Mouse (Mus musculus) adrenal gland, adult 2 months (tissue): ENCODE data around the gene Smg1. TPM values are rescaled to one million over a fixed set of nuclear protein-coding genes. Genes with fewer than 3 reads are reported as not detected.

Experiments used
- DNase-seq: peaks from one replicate; pipeline ENCODE4 v3.0.0; 2021
- polyA plus RNA-seq: library from polyadenylated mRNA; depleted of rRNA; stranded (reverse); fragments of >200 nt; gene quantifications from 2 replicates; pipeline ENCODE4 v1.2.3, GENCODE M21; 2012; rRNA removed
- total RNA-seq, 2 experiments: library from RNA; stranded (reverse); gene quantifications; 2 replicates each; pipeline ENCODE4 v1.2.3; 2021

Gene Smg1
- total and polyA plus RNA-seq, 3 experiments, result 29.9 to 44.5 (median 39.7) TPM

DNA sequence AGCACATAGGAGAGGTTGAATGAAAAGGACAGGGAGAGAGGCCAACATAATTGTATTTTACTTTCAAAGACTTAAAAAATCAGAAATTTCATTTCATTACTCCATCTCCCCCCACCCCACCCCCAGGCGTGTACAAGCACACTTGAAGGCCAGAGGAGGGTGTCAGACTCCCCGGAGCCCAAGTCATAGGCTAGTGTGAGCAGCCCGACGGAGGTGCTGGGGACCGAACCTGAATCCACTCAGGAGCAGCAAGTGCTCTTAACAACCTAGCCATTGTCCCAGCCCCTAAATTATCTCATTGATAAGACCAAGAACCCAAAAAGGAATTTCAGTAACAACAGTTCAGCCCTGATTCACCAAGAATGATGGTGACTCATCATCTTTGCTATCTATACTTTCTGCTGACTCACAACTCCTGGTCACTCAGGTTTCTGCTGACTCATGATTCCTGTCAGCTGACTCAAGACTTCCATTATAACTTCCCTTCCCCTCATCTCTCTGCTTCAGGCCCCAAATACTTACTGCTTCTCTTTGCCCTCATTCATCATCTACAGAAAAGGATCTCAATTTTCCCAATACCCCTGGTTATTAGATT is 138.9 kb downstream of the Smg1 start:
- peak; percentile 58 for DNase-seq

DNA sequence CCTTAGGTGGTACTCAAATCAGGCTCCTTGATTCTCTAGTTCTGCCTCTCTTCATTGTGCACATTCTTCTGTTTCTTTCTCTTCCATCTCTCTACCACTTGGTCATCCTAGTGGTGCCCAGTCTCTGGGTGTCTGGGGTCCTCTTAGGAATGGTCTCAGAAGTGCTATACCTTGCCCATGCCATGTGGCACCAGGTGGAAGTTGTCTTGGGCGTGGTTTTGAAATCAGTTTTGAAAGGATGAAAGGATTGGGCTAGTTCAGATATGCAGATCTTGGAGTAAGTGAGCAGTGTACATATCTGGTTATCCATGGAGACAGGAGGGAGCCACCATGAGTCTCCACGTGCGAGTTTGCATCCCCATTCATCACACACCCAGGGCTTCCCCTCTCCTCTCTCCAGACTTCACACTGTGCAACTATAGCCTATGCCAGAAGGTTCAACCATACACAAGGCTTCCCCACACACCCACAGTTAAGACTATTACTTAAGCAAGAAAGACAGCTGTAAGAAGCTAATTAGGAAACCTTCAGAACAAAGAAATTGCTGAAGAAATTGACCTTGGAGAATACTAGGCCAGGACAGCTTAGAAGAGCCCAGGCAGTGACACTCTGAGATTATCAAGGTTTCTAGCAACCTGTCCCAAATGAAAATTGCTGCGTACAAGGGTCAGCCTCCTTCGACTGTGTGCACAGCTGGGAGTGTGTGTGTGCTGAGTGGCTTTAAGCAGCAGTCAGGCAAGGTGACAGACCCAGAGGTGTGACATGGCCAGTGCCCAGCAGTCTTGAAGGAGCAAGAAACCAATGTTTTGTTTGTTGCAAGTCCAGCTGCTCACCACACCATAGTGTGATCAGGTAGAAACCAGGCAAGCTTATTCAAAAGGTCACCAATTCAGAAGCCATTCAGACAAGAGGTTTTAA is 139.7 kb downstream of the Smg1 start:
- DNase-seq, result no peak

DNA sequence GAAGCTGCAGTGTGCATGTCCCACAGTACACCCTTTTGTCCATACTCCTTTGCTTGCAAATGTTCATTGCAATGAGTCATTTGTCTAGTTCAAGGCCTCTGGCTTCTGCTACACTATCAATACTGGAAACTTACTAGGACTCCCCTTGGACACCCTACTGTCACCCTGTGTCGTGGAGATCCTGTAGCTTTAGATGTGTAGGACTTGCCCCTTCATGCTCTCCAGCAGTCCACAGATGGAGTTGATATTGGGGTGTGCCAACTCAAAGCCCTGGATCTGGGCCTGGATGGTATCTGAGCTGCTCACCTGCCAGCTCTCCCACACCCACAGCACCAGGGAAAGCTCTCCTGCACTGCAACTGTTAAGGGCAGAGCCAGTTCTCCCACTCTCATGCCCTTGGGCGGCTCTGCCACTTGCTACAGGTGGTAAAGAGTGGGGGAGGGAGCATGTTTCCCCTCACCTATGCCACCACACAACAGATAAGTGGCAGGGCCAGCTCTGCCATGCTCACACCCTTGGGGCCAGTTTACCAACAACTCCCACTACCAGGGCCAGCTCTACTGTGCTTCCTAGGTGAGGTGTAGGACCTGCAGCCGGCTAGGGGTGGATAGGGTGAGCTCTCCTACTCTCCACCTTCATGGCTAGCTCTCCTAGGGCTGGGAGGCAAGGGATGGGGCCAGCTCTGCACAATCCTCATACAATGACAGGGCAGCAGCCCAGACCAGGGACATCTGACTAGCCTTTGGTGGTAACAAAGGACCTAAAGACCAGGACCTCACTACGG is 140.6 kb downstream of the Smg1 start:
- peak; percentile 44 for DNase-seq

DNA sequence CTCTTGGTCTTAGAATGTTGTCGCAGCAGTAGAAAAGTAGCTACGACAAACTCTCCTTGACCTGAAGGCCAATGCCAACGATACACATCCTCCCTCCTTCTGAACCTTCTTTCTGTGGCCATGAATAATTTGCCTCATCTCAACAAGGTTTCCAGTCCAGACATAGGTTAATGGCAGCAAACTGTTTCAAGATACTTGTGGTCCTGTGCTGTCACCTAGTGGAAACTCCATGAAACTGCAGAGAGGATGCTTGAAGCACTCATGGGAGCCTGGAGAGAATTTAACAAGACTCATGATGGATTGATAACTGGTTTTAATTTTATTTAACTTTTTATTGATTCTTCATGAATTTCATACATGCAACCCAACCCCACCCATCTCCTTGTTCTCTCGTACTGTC is 141.2 kb downstream of the Smg1 start:
- peak; percentile 41 for DNase-seq

DNA sequence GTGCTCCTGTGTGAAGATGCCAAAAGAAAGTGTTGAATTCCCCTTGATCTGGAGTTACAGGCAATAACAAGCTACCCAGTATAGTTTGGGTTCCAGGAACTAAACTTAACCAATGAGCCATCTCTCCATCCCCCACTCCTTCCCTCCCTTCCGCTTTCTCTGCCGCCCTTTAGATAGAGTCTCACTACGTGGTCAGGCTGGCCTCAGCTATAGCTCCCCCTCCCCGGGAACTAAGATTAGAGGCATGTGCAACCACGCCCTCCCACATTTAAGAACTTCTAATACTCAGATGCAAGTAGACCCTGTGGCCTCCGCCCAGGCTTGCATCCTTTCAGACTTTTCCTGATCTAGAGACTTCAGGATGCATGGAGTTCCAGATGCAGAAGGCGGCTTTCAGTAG is 145.9 kb downstream of the Smg1 start:
- no peak for DNase-seq

Other genes starting within 250 kb of the Smg1 start
- gene Rps15a, start 127.5 kb downstream of the Smg1 start, total RNA-seq, result 100 to 1,000 TPM; 473 to 973 TPM
- 23.1 and 29.7 TPM in 2 replicates for gene Rps15a, start 127.5 kb downstream of the Smg1 start, polyA plus RNA-seq
- gene Arl6ip1, start 114.0 kb downstream of the Smg1 start, total RNA-seq, result 100 to 1,000 TPM; 114 to 211 TPM
- gene Arl6ip1, start 114.0 kb downstream of the Smg1 start, polyA plus RNA-seq, result 22.8 and 30.3 TPM in 2 replicates
- gene Syt17, start 204.6 kb upstream of the Smg1 start, total RNA-seq, result 10 to 100 TPM in 1 of 2 experiments, 1 to 10 TPM in 1; 6.0 to 11.4 TPM
- 3.9 and 6.2 TPM in 2 replicates for gene Syt17, start 204.6 kb upstream of the Smg1 start, polyA plus RNA-seq
- gene Itpripl2, start 248.3 kb upstream of the Smg1 start, total RNA-seq, result 10 to 100 TPM; 10.4 to 18.6 TPM
- gene Itpripl2, start 248.3 kb upstream of the Smg1 start, polyA plus RNA-seq, result 16.4 and 19.5 TPM in 2 replicates